Mouse (Mus musculus) v-Abl transformed pro-B cells (cell line): Measurements from ENCODE around the gene S100b.

ENCODE experiments used
- in situ Hi-C, 2 experiments: fragments of 400-800 bp; cut with MboI; formaldehyde crosslinking; loops; one replicate each; pipeline ENCODE4 v1.15.1; 2025; ENCODE audit not compliant: unreplicated experiment in 2 of 2

The S100b gene

DNA sequence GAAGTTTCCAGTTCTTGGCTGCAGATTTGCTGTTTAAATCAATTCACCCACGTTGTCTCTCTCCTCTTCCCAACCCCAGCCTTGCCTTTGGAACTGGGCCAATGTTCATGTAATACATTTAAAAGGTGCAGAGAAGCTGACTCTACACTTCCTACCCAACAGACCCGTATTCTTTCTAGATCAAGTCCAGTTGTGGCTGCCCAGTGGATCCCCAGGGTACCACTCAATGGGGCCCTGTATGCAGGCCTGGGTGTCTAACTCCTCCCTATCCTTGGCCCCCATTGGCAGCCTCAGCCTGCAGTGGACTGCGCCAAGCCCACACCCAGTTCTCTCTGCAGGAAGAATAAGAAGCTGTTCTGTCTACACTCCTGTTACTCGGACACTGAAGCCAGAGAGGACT, at the start of gene S100b:
TSS of gene S100b (plus strand) at position 318 of the 400 bp plus-strand sequence.
- in situ Hi-C loops, result no loop called here

DNA sequence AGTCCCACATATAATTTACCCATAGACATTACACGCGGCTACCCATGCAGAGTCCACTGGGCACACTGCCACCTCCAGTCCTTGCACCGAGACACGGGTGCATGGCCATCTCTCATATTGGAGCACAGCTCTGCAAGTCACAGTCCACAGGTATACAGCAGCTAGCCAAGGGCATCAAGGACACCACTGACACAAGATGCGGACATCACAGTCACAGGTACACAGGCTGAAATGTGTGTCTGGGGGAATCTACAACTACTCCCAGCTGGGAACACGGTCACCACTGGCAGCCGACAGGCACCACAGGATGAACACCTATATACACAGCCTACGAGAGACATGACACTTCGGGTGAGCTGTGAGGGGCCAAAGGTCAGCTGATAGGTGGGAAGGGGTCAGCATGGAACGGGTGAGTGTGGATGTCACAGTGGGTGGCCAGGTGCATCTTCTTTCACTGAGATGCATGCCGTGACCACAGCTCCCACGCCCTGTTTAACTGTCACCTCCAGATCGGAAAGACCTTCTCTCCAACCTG, 46.3 kb upstream of the S100b start:
- in situ Hi-C loops, result loop anchor here (10.0 to 25.0 kb wide), 4 partner anchors 323 to 620 kb away; partner anchors contain the start of gene Ggt5 (in 1 of the 2)

DNA sequence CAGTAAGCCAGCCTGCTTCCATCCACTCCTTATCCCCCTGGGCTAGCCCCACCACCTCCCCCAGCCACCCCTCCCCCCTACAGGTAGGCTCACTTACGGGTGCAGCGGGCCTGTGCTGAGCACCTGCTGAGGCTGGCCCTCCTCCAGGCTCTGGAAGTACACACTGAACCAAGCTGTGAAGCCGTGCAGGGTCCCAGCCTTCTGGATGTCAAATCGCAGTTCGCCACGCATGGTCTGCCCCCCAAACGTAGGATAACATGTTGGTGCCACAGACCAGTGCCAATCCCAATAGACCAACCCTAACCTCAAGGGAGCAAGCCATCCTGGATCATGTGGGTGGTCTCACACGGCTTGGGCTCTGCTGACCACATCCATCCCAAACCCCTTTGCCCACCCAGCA, 44.4 kb upstream of the S100b start:
- in situ Hi-C loops, result loop anchor here (10.0 to 25.0 kb wide), 4 partner anchors 324 to 622 kb away; partner anchors contain the start of gene Ggt5 (in 1 of the 2)

DNA sequence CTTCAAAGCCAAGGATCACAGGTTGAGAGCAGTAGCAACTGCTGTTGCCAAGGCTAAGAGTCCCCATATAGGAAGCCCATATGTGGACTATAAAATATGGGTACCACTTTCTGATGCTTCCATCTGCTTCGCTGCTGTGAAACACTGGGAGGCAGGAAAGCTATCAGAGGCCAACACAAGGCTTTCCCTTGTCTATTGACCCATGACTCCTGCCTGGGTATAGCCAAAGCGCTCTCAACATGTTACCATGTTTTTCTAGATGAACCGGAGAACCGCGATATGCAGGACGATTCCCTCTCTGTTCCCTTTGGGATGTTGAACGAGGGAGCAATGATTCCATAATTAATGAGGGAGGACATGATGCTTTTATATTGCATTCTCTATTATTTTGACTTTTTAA, 42.8 kb upstream of the S100b start:
- in situ Hi-C loops, result loop anchor here (25.0 kb wide), 2 partner anchors 474 to 624 kb away; partner anchors contain the start of gene Ggt5 (in 1 of the 2)

DNA sequence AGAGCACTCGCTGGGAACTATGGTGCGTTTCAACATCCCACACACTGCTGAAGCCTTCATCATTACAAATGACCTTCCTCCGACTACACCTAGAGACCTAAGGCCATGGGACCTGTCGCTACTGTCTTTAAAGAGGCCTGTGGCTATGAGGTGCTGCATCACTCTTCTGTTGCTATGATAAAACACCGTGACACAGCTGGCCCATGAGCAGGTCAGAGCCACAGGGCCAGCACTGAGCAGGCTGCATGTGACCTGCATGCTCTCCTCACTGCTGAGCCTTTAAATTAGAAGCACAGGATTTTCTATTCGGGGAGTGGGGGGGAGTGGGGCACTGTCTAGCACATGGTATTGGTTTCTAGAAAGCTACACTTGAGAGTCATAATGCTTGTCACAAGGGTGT, 41.5 kb upstream of the S100b start:
- in situ Hi-C loops, result loop anchor here (25.0 kb wide), 2 partner anchors 475 to 625 kb away; partner anchors contain the start of gene Ggt5 (in 1 of the 2)

DNA sequence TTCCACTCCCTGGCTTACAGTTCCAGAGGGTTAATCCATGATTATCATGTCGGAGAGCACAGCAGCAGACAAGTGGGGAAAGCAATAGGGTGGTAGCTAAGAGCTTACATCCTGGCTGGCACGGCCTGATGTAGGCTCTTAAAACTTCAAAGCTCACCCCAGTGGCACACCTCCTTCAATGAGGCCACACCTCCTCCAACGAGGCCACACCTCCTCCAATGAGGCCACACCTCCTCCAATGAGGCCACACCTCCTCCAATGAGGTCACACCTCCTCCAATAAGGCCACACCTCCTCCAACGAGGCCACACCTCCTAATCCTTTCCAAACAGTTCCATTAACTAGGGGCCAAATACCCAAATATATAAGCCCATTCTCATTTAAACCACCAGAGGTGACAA, 39.5 kb upstream of the S100b start:
- in situ Hi-C loops, result loop anchor here (25.0 kb wide), 2 partner anchors 477 to 627 kb away; partner anchors contain the start of gene Ggt5 (in 1 of the 2)

DNA sequence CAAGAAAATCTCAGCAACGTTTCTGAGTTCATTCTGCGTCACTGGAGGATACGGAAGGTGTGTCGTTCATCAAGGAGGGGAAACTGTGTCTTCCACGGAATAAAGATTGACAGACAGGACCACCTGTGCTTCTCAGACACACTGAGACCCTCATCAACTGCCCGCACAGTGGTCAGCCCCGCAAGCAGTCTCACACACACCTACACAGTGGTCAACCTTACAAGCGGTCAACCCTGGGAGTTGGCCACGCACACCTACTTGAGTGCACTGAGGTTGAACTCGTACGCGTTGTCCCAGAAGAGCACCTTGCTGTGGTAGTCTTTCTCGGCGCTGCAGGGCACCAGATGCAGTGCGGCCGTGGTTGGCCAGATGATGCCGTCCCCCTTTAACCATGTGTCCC, 36.6 kb upstream of the S100b start:
- in situ Hi-C loops, result loop anchor here (25.0 kb wide), 2 partner anchors 480 to 630 kb away; partner anchors contain the start of gene Ggt5 (in 1 of the 2)

DNA sequence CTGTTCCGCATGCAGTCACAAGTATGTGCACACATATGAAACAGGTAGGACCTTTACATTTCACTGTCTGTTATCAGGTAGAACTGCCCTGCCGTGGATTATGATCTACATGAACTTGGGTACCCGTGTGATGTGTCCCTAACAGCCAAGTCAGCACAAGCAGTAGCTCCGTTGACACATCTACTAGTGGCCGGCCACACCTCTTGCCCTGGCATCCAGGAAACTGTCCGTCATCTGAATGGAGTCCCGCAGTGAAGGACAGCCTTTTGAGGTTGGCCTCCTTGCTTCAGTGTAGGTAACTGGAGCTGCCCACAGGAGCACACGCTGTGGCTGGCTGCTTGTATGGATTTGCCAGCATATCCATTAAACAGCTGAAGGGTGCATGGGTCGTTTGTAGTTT, 35.4 kb upstream of the S100b start:
- in situ Hi-C loops, result loop anchor here (25.0 kb wide), 2 partner anchors 481 to 631 kb away; partner anchors contain the start of gene Ggt5 (in 1 of the 2)

DNA sequence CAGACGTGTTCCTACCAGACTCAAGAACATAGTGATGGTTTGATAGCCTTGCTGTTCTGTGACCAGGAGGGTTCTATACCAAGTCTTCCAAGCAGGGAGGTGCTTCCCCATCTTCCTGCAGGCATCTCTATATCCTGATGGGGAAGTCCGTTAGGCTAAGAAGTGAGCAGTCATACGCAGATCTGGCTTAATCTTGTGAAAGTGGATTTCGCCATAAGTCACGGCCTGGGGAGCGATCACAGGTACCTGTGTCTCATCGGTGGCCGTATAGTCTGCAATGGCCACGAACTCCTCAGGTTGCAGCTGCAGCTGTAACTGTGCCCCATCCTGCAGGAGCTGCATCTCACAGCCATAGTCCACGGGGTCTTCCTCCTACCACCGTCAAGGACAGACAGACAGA, 27.7 kb upstream of the S100b start:
- in situ Hi-C loops, result no loop called here

DNA sequence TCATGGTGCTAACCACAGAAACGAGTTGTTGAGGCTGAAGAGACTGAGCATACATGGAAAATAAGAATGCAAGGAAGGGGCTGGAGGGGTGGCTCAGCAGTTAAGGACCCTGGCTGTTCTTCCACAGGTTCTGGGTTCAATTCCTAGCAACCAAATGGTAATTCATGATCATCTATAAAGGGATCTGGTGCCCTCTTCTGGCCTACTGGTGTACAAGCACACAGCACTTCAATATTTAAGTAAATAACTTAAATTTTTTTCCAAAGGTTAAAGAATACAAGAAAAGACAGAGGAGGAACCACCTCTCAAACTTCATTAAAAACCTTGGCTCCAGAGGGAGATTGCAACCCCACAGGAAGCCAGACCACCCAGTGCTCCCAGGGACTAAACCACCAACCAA, 24.0 kb upstream of the S100b start:
- in situ Hi-C loops, result no loop called here

DNA sequence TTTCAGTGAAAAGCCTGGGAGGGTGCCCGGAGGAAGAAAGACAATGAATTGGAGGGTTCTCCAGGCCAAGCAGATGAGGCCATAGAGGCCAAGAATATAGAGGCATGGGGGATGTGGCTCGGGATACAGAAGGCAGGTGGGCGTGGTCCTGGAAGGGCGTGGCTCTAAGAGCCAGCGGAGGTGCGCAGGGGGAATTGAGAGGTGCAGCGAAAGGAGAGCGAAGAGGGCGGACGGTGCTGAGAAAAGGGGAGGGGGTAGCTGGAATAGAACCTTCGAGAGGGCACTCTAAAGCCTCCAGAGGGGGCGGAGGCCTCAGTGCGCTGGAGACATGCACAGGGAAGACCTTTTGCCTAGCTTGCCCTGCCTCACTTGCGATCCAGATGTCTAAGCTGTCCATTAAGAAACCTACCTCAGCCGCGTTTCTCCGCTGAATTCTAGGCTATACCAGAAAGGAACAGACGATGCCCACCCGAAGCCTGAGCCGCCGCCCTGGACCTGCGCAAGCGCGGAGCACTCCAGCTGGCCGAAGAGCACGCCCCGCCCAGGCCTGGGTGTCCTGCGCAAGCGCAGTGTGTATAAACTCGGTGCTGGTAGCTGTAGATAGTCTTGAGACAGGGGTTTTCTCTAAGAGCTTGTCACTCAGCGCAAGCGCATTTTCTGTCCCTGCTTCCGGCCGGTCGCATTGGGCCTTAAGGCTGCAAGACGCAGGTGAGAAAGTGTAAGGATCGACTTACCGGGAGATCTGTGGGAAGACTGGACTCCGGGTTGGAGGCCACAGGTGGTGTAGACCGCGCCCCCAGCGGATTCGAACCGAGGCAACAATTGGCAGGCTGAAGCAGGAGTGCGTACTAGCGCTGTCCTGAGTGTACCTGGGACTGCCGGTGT, 16.1 kb upstream of the S100b start, which contains the start of gene Prmt2:
TSS of gene Prmt2 (minus strand) at position 525 of the 885 bp plus-strand sequence.
- in situ Hi-C loops, result no loop called here

DNA sequence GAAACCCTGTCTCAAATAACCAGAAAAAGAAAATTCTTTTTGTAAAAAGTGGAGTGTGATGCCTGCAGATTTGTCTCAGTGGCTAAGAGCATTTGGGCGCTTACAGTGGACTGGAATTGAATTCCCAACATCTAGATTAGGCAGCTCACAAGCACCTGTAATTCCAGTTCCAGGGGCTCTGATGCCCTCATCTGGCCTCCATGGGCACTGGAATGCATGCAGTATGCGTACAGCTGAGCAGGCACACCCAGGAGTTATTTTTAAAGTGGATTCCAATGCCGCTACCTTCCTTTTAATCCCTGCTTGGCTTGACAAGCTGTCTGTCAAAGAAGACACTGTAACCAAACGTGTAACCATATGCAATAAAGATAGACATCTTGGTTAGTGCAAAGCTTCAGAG, 14.3 kb upstream of the S100b start:
- in situ Hi-C loops, result no loop called here

DNA sequence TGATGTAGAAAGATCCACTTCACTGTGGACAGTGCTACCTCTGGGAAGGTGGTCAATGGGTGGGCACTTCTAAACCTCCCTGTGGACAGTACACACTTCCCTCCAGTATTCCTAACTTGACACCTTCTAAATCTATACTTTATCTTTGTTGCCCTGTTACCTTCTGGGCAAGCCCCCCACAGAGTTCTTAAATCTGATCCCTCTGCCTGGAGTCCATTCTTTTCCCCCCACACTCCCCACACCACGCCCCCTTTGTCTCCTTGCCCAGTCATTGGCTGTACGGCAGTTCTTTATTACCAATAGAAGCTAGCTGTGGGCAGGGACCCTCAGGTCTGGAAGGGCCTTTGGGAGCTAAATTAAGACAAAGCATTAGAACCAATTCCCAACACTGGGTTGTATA, 8.5 kb upstream of the S100b start:
- in situ Hi-C loops, result no loop called here

DNA sequence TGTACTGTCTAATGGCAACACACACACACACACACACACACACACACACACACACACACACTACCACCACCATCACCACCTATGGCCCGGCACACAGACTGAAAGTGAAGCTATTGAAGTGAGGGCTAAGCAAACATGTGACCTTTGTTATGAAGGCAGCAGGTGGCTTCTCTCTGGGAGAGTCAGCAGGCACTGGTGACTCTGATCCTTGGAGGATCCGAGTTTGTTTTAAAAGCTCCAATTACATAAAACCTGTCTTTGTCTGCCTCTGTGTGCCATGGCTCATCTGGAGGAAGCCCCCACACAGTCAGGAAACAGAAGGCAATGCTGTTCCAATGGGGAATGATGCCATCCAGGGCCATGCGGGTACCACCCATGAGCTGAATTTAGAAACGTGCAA, 7.1 kb upstream of the S100b start:
- in situ Hi-C loops, result no loop called here

DNA sequence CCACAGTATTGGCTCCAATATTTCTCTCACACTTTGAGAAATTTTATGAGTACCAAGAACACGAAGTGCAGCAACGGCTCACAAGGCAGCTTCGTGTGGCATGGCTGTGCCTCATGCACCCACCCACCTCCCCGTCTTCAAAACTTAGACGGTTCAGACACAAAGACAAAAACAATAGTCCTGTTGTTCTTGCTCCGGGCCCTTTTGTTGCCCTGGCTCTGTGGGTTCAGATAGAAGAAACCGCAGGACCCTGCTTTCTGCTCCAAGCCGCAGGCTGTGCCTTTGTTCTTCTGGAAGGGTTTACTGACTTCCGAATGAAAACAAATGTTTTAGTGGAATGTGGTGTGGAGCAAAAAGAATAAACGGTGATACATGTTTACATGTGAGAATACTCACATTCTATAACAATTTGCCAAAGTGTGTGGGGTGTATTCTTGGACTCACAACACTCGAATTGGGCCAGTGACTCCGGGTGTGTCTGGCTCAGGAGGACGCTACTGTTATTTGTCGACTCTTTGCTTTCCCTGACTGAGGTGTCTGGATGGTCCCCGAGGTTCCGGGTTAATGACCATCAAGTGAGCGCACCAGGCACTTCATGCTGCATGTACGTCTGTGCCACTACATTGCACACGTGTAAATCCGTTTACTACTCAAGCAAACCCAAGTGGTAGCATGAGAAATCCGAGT, 5.5 kb upstream of the S100b start:
- in situ Hi-C loops, result no loop called here

DNA sequence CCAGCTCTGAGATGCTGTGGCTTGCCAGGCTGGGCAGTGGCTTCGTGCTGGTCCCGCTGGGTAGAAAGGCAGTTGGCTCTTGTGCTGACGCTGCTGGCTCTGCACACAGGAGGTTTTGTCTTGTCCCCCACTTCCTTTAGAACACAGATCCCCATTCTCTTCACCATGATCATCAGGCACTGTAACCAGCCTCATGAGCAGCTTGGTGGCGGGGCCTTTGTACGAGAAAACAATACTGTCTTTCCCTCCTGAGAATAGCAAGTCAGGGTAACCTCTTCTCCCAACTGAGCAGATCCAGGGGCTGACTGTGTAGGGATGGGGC, 5.0 kb upstream of the S100b start:
- in situ Hi-C loops, result no loop called here

DNA sequence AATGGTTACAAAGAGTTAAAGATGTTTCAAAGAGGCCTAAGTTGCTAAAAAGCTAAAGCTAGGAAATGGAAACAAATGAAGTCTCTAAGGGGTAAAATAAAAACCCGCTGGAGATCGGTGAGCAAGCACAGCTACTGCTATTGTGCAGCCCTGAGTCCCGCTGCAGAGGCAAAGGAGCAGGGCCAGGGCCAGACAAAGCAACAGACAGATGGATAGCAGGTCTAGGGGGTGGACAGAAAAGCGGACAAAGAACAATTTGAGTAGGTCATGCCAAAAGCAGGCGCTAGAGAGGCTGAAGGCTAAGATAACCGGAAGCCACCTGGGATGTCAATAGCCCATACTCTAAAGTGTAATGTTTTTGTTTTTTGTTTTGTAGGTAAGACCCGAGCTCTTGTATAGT, 2.8 kb upstream of the S100b start:
- in situ Hi-C loops, result no loop called here

DNA sequence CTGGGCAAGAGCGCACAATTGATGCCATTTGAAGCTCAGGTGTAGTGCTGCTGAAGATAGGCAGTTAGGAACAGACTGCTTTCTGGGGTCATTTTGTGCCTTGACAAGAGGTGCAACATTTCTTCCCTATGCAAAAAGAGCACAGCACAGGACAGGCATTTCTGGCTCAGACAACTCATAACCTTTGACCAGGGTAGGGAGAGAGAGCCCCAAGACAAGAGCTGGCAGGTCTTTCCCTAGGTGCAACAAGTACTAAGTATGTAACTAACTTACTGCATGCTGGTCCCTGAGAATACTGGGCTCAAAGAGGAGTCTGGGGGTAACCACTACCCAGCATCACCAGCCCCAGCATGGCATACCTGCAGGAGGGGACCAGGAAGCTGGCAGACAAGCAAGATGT, 574 bp upstream of the S100b start:
- in situ Hi-C loops, result no loop called here

DNA sequence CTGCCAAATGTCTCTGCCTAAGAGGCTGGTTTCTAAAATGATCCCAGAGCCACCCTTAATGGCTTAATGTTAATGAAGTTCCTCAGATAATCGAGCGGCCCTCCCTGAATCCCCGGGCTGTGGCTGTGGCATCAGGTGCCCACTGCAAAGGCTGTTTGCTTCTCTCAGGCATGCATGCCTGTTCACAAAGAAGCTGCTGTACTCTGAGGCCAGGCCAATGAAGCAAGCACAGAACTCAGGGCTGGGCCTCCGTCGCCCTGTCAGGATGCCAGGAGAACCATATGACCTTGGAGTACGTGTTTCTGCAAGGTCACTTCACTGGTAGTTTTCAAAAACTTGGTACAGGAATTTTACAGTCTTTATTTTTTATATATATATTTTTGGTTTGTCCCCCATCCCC, 2.0 kb downstream of the S100b start:
- in situ Hi-C loops, result no loop called here

DNA sequence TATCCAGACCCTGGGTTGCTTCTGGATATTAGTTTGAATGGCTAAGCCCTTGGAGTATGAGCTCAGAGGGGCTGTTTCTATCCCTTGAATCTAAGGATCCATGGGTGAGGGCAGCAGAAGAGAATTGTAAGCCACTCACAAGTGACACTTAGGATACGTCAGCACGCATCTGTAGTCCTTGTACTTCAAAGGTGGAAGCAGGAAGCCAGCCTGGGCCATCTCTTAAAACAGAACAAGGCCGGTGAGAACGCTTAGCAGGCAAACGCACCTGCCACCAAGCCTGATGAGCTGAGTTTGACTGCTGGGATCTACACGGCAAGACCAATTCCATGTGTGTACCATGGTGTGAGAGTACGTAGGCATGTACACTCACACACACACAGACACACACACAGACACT, 3.6 kb downstream of the S100b start:
- in situ Hi-C loops, result no loop called here

DNA sequence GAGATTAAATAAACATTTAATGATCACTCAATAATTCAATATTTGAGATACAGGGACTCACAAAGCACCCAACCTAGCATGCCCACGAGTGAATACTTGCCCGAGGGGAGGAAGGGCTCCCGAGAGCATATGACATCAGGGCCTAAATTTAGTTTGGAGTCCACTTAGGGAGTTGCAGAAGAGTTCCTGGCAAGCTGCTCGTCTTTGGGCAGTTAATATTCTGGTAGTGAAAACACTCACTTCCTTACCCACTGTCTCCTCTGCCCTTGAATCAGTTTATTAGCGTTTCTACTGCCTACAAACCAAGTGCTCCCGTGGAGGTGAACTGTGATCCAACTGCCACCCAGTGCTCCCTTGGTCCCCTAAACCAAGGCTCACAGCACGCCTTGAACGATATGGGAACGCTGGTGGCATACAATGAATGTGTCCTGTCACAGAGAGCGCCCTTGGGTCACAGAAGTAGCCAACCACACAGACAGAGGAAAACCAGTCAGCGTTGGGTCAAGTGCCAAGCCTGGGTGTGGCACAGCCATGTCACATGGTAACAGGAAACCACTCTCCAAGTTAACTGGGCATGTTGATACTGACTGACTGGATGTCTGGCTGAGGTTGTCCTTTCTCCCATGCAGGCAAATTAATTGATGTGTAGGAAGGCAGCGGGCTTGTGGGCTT, 4.2 kb downstream of the S100b start:
- in situ Hi-C loops, result no loop called here
